10 mouse cellular contexts compared by ENCODE assay signal in genomic region chr1:4653937-4654336, GRCm38 (mm10).
A peak's percentile ranks its signal among the peaks of the same experiment; 100 is the strongest.
DNase-seq lines count a peak whose midpoint lies in the region; ATAC-seq and TF ChIP-seq lines count a peak whose summit lies in the region.
"Had no signal": no experiment of that assay in that cellular context is flagged by ENCODE, and none has a peak within 500 bp of the region (broad histone marks: within the 10 kb centered on the region; RNA-seq: fewer than 3 reads in every experiment).

No protein-coding gene starts in this region.

- H3K36me3 ChIP-seq in hindbrain, postnatal 0 days (ENCODE audit: insufficient read depth, low read length): no peaks in the 10 kb centered on the region
- H3K36me3 ChIP-seq in hindbrain, embryonic 14.5 days (replicated peaks; ENCODE audit: control insufficient read depth, insufficient read depth): no peaks in the 10 kb centered on the region
- H3K36me3 ChIP-seq in midbrain, embryonic 10.5 days: no peaks in the 10 kb centered on the region
- H3K36me3 ChIP-seq: forebrain, embryonic 10.5 days had no signal

- ATAC-seq in hindbrain, postnatal 0 days: no peak
- no peak for ATAC-seq in hindbrain, embryonic 14.5 days (ENCODE audit: low FRiP score)

- DNase-seq in hindbrain, postnatal 0 days (ENCODE audit: low spot score): peak; percentile 4
- DNase-seq in hindbrain, embryonic 14.5 days (ENCODE audit: low spot score): no peak
- DNase-seq in embryo, embryonic 11 days: peak; percentile 9
- DNase-seq in kidney, adult 11 months: peak; percentile 40
- peak; percentile 26 for DNase-seq in lung, postnatal 14 days
- DNase-seq in right cerebral cortex, postnatal 4 days: no peak
- no peak for DNase-seq in midbrain, embryonic 10.5 days (ENCODE audit: low spot score)
- DNase-seq: cerebellum, adult 9-10 months; right cerebral cortex, postnatal 14 days had no signal

- no peak overlapping the region for H3K27ac ChIP-seq in hindbrain, postnatal 0 days
- no peak overlapping the region for H3K27ac ChIP-seq in hindbrain, embryonic 14.5 days
- no peak overlapping the region for H3K27ac ChIP-seq in midbrain, embryonic 10.5 days (replicated peaks)
- H3K27ac ChIP-seq: forebrain, embryonic 10.5 days had no signal

- H3K27me3 ChIP-seq in hindbrain, postnatal 0 days (ENCODE audit: insufficient read depth, low read length): no peaks in the 10 kb centered on the region
- no peaks in the 10 kb centered on the region for H3K27me3 ChIP-seq in hindbrain, embryonic 14.5 days (ENCODE audit: control insufficient read depth, insufficient read depth, low read length)
- no peaks in the 10 kb centered on the region for H3K27me3 ChIP-seq in midbrain, embryonic 10.5 days (ENCODE audit: low read depth, poor library complexity, severe bottlenecking)

- H3K9me3 ChIP-seq in hindbrain, postnatal 0 days (ENCODE audit: low read length): no peaks in the 10 kb centered on the region
- no peaks in the 10 kb centered on the region for H3K9me3 ChIP-seq in hindbrain, embryonic 14.5 days (ENCODE audit: control insufficient read depth, low read length)
- no peaks in the 10 kb centered on the region for H3K9me3 ChIP-seq in midbrain, embryonic 10.5 days (replicated peaks)
- H3K9me3 ChIP-seq: forebrain, embryonic 10.5 days had no signal

- no peak overlapping the region for H3K9ac ChIP-seq in hindbrain, postnatal 0 days (replicated peaks; ENCODE audit: low read length)
- H3K9ac ChIP-seq in hindbrain, embryonic 14.5 days: no peak overlapping the region

- WGBS in hindbrain, postnatal 0 days: 48% methylated on average over 7 of the region's 7 CpGs
- WGBS in hindbrain, embryonic 14.5 days: 69% methylated on average over 7 of the region's 7 CpGs
- 54% methylated on average over 7 of the region's 7 CpGs for WGBS in midbrain, embryonic 10.5 days

- H3K4me3 ChIP-seq in hindbrain, postnatal 0 days (ENCODE audit: low read length): no peak overlapping the region
- no peak overlapping the region for H3K4me3 ChIP-seq in hindbrain, embryonic 14.5 days (replicated peaks; ENCODE audit: low read length)
- no peak overlapping the region for H3K4me3 ChIP-seq in midbrain, embryonic 10.5 days
- H3K4me3 ChIP-seq: forebrain, embryonic 10.5 days had no signal

- TF ChIP-seq CTCF in hindbrain, postnatal 0 days (IDR thresholded peaks at IDR 0.05; ENCODE audit: low read depth): no peak

- no peaks in the 10 kb centered on the region for H3K4me1 ChIP-seq in hindbrain, postnatal 0 days (ENCODE audit: insufficient read depth, low read length)
- H3K4me1 ChIP-seq in hindbrain, embryonic 14.5 days (replicated peaks; ENCODE audit: control insufficient read depth, insufficient read depth, low read length): no peaks in the 10 kb centered on the region
- no peaks in the 10 kb centered on the region for H3K4me1 ChIP-seq in midbrain, embryonic 10.5 days
- H3K4me1 ChIP-seq: forebrain, embryonic 10.5 days had no signal

- no peak overlapping the region for H3K4me2 ChIP-seq in hindbrain, postnatal 0 days (ENCODE audit: low read depth, low read length)
- no peak overlapping the region for H3K4me2 ChIP-seq in hindbrain, embryonic 14.5 days (replicated peaks)

Comparison
In these comparisons a context has a peak if more than half of its experiments do, and no peak if none do; other contexts are left out.
1. DNase-seq: peak in hindbrain, postnatal 0 days (single experiment), embryo, embryonic 11 days (single experiment), kidney, adult 11 months (single experiment) and lung, postnatal 14 days (single experiment); none in hindbrain, embryonic 14.5 days (single experiment), right cerebral cortex, postnatal 4 days (single experiment) and midbrain, embryonic 10.5 days (single experiment).